Mouse (Mus musculus) large intestine, adult 2 months (tissue): Measurements from ENCODE around the gene Inafm1. TPM values are rescaled to one million over a fixed set of nuclear protein-coding genes. Genes with fewer than 3 reads are reported as not detected.

Source experiments
- polyA plus RNA-seq: library from polyadenylated mRNA; depleted of rRNA; stranded (reverse); fragments of >200 nt; gene quantifications from 2 replicates; pipeline ENCODE4 v1.2.3, GENCODE M21; 2012; rRNA removed

Inafm1 gene
- polyA plus RNA-seq, 1 experiment, result 21.6 TPM

Other genes with a start within 250 kb of the Inafm1 start
- 8.1 and 9.5 TPM in 2 replicates for gene Bicra, start 225.7 kb downstream of the Inafm1 start, polyA plus RNA-seq
- 0.03 TPM in 1 of 2 replicates, not detected in the other for gene Zfp541, start 211.8 kb downstream of the Inafm1 start, polyA plus RNA-seq
- 139 and 170 TPM in 2 replicates for gene Napa, start 175.2 kb downstream of the Inafm1 start, polyA plus RNA-seq
- gene Kptn, start 153.7 kb downstream of the Inafm1 start, polyA plus RNA-seq, result 21.4 and 25.2 TPM in 2 replicates
- 1.1 and 1.3 TPM in 2 replicates for gene Slc8a2, start 143.8 kb downstream of the Inafm1 start, polyA plus RNA-seq
- 13.0 and 13.6 TPM in 2 replicates for gene Meis3, start 98.5 kb downstream of the Inafm1 start, polyA plus RNA-seq
- 16.1 and 16.5 TPM in 2 replicates for gene Dhx34, start 51.6 kb downstream of the Inafm1 start, polyA plus RNA-seq
- 0.30 and 0.85 TPM in 2 replicates for gene C5ar2, start 29.5 kb downstream of the Inafm1 start, polyA plus RNA-seq
- gene C5ar1, start 14.1 kb downstream of the Inafm1 start, polyA plus RNA-seq, result 8.8 and 10.1 TPM in 2 replicates
- gene Ccdc9, start 13.2 kb upstream of the Inafm1 start, polyA plus RNA-seq, result 22.7 and 37.9 TPM in 2 replicates
- gene Bbc3, start 34.8 kb upstream of the Inafm1 start, polyA plus RNA-seq, result 3.7 and 4.8 TPM in 2 replicates
- 39.4 and 45.4 TPM in 2 replicates for gene Sae1, start 114.2 kb upstream of the Inafm1 start, polyA plus RNA-seq
- gene Zc3h4, start 127.3 kb upstream of the Inafm1 start, polyA plus RNA-seq, result 21.8 and 38.0 TPM in 2 replicates
- 80.4 and 82.3 TPM in 2 replicates for gene Tmem160, start 179.2 kb upstream of the Inafm1 start, polyA plus RNA-seq
- gene Npas1, start 204.1 kb upstream of the Inafm1 start, polyA plus RNA-seq, result 0.09 TPM in 1 of 2 replicates, not detected in the other